Mouse (Mus musculus): ENCODE data around the gene Mrpl52.

Mrpl52 gene

DNA sequence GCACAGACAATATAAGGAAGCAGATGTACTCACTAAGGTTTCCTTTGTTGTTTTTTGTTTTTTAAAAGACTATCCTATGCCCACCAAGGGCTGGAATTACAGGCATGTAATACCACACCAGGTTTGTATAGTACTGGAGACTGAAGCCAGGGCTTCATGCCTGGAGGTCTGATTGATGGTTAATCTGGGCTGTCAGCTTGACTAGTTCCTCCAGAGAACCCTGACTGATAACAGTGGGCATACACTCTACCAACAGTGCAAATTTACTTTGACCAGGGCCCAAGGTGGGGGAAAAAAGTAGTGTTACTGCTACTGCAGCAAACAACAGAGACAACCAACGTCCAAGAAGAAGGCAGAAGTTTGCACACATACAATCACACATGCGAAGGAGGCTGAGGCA, 44.8 kb downstream of the Mrpl52 start:
- DNase-seq (ENCODE audit: low spot score in 2 of 2) = no peak

GRCm38 (mm10) chr14:54472671-54473070, 46.0 kb downstream of the Mrpl52 start:
- DNase-seq (ENCODE audit: low spot score in 2 of 2) = no peak

- no peak for DNase-seq (ENCODE audit: low spot score in 2 of 2)
These were observed 48.0 kb downstream of the Mrpl52 start for GRCm38 (mm10) chr14:54474744-54475143.

DNA sequence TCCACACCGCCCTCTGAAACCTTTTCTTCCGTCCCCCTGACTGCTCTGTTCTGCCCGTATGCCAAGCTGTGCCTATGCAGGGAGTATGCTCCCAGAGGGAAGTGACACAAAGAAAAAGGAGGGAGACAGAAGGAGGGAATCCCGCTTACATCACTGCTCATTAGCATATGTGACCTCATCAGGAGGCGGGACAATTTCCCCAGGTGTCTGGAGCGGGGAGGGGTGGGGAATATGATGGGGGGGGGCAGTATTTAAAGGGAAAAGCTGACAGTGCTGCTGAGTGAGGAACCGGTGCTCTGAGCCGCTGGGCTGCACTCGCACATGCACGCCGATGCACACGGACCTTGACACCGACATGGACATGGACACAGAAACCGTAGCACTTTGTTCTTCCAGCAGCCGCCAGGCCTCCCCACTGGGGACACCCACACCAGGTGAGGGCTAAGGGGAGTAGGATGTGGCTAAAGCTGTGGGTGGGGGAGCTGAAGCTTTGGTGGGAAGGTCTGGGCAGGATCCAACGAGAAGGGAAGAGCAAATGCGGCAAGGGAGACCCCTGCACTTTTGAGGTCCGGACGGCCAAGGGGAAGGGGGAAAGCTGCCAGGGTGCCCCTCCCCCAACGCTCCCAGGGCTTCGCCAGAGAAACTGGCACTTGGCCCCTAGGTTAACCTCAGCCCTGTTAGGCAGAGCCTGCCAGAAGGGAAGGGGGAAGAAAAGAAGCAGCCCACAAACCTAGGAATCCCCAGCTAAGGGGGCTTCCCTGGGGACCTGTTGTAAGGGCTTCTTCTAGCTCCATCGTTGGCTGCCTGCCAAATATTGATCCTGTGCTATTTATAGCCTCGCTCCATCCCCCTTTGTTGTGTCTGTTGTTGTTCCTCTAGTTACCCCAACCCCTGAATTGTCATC, 49.5 kb downstream of the Mrpl52 start, which contains the start of gene Rem2:
Rem2 (plus strand) TSS at position 160 of the 904 bp plus-strand sequence.
- DNase-seq (ENCODE audit: low spot score in 2 of 2) = no peak

DNA sequence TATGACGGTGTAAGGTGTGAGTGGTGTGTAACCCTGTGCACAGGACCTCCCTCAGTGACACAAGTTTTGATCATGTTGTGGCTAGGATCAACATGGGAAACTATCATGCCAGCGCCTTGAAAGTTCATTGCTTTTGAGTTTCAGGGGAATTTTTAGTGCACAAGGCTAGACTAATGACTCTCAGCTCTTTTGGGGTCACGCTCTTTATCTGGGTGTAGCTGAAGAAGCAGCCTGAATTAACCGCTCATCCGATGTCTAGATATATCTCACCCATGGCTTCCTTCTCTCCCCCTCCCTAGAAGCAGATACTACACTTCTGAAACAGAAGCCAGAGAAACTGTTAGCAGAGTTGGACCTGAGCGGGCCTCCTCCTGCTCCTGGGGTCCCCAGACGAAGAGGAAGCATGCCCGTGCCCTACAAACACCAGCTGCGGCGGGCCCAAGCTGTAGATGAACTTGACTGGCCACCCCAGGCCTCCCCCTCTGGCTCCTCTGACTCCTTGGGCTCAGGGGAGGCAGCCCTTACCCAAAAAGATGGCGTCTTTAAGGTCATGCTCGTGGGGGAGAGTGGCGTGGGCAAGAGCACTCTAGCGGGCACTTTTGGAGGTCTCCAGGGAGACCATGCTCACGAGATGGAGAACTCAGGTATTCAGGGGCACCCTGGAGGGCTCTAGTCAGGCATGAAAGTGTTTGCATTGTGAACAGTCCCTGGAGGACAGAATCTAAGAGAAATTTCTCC, 50.6 kb downstream of the Mrpl52 start:
- no peak for DNase-seq (ENCODE audit: low spot score in 2 of 2)

Measured in natural killer cell, adult 2 months (primary cell).